Mouse (Mus musculus) neural tube, embryonic 15.5 days (tissue): ENCODE results near the gene Nr1i3. TPM values are rescaled to one million over a fixed set of nuclear protein-coding genes. Genes with fewer than 3 reads are reported as not detected.

ENCODE experiments used
- ATAC-seq: fragments of 200-750 bp; cut with Nextera tagmentation; 2 replicates; pipeline ENCODE4 v1.8.0; 2017; ENCODE audit warnings: mild to moderate bottlenecking, moderate TSS enrichment, moderate library complexity; ENCODE audit not compliant: low FRiP score
- H3K27ac ChIP-seq: fragments of 300-500 bp; sonication (generic); replicated peaks from 2 replicates; pipeline ENCODE4 v1.5.1; 2015; ENCODE audit warnings: mild to moderate bottlenecking, inconsistent platforms
- H3K27me3 ChIP-seq: fragments of 300-500 bp; sonication (generic); replicated peaks from 2 replicates; pipeline ENCODE4 v1.6.1; 2015; ENCODE audit warnings: inconsistent platforms
- H3K36me3 ChIP-seq: fragments of 300-500 bp; sonication (generic); 2 replicates; pipeline ENCODE4 v1.6.1; 2015; ENCODE audit warnings: inconsistent platforms
- H3K4me1 ChIP-seq: fragments of 300-500 bp; sonication (generic); 2 replicates; pipeline ENCODE4 v1.6.1; 2015; ENCODE audit warnings: inconsistent platforms
- H3K4me2 ChIP-seq: fragments of 300-500 bp; sonication (generic); 2 replicates; pipeline ENCODE4 v1.6.1; 2015; ENCODE audit warnings: inconsistent platforms, mild to moderate bottlenecking, moderate library complexity
- H3K4me3 ChIP-seq: fragments of 300-500 bp; sonication (generic); replicated peaks from 2 replicates; pipeline ENCODE4 v1.5.1; 2015; ENCODE audit warnings: mild to moderate bottlenecking, inconsistent platforms
- H3K9ac ChIP-seq: fragments of 300-500 bp; sonication (generic); replicated peaks from 2 replicates; pipeline ENCODE4 v1.6.1; 2015; ENCODE audit warnings: mild to moderate bottlenecking, inconsistent platforms
- H3K9me3 ChIP-seq: fragments of 300-500 bp; sonication (generic); replicated peaks from 2 replicates; pipeline ENCODE4 v1.6.1; 2016; ENCODE audit warnings: inconsistent platforms
- WGBS: fragments of 180-500 bp; shearing (Covaris S2); methylation state at CpG from one replicate; pipeline ENCODE4 v1.1.7; 2015; ENCODE audit warnings: mixed read lengths; 5-methylcytosine and 5-hydroxymethylcytosine counted together
- polyA plus RNA-seq: library from polyadenylated mRNA; unstranded; fragments of >200 nt; fragmentation: Nextera tagmentation; extraction: Ambion mirVana; gene quantifications from 2 replicates; pipeline ENCODE4 v1.2.1, GENCODE M21; 2015

Gene Nr1i3
- polyA plus RNA-seq, 1 experiment from 2014 or later, result 0.38 TPM

DNA sequence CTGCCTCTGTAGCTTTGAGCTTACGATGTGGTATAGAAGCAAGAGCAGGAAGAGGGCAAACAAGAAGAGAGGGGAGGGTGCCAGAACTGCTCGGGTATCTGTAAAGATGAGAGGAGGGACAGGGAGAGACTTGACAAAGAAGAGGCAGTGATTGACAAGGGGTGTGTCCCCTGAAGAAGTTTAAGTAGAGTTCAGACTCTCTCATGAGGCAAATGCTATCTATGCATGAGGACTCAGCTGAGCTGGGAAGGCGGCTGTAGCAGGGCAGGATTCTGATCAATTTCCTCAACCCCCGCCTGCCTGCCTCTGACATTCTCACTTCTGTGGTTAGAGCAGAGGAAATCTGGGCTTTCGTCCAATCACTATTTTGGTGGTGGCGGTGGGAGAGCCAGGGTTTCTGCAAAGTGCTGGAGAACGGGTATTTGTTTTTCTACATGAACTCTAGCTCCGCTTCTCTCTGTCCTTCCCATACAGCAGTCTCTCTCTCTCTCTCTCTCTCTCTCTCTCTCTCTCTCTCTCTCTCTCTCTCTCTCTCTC is 48.9 kb downstream of the Nr1i3 start:
- H3K36me3 ChIP-seq, result no peaks in the 10 kb centered on the region

DNA sequence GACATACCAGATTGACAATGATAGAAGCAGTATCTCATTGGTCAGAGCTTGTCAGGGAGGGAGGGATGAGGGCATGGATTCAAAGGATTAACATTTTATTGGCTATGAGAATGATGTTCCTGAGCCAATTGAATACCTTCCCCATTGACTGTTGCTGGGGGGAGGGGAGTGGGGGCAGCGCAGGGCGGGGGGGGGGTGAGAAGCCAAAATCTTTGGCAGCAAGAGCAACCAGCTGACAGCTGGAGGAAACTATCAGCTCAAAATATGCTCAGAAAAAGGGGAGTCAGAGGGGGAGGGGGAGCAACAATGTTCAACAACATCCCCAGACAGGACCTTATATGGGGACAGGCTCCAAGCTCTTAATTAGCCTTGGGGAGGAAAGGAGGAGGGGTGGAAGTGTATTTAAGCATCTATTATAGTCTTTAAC is 49.4 kb downstream of the Nr1i3 start:
- H3K4me2 ChIP-seq, result peak overlapping the region; percentile 61
- peaks cover 17% of the 10 kb centered on the region for H3K4me1 ChIP-seq
- H3K9me3 ChIP-seq, result no peaks in the 10 kb centered on the region
- 0 out of 2 replicates have a peak, but pooled peaks cover 2% of the 10 kb centered on the region for H3K27me3 ChIP-seq
- WGBS, result 0% methylated on average over 2 of the region's 2 CpGs
- peak overlapping the region; percentile 85 for H3K27ac ChIP-seq
- peak; percentile 94 for ATAC-seq
- no peak overlapping the region for H3K9ac ChIP-seq
- H3K36me3 ChIP-seq, result no peaks in the 10 kb centered on the region
- peak overlapping the region; percentile 32 for H3K4me3 ChIP-seq

More for the DNA sequence above, 48.9 kb downstream of the Nr1i3 start:
- 0 out of 2 replicates have a peak, but pooled peaks cover 2% of the 10 kb centered on the region for H3K27me3 ChIP-seq
- H3K4me2 ChIP-seq, result peak overlapping the region; percentile 61
- peaks cover 17% of the 10 kb centered on the region for H3K4me1 ChIP-seq
- 1% methylated on average over 8 of the region's 8 CpGs for WGBS
- peak overlapping the region; percentile 42 for H3K9ac ChIP-seq
- H3K4me3 ChIP-seq, result peak overlapping the region; percentile 32
- H3K27ac ChIP-seq, result peak overlapping the region; percentile 85
- no peaks in the 10 kb centered on the region for H3K9me3 ChIP-seq
- peak; percentile 75 for ATAC-seq

DNA sequence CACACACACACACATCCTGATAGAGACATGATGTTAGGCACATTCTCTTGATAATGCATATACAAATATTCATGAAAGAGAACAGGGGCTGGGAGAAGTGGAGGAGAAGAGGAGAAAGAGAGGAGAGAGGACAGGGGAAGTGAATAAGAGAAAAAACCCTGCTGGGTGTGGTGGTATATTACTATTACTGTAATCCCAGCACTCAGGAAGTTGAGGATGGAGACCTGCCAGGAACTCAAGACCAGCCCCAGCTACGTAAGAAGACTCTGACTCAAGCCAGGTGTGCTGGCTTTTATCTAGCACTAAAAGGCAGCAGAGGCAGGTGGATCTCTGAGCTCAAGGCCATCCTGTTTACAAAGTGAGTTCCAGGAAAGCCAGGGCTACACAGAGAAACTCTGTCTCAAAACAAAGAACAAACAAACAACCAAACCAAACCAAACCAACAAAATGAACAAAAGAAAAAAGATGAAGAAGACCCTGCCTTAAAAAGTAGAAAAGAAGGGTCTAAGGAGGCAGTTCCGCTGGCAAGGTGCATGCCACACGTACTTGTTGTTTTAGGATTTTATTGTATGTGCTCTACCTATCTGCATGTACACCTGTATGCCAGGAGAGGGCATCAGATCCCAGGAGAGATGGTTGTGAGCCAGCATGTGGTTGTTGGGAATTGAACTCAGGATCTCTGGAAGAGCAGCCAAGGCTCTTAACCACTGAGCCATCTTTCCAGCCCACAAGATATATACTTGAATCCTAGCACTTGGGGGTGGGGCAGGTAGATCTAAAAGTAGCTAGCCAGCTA is 50.1 kb downstream of the Nr1i3 start:
- Histone ChIP-seq H3K9ac (no peak overlapping the region), H3K4me1 (peaks cover 17% of the 10 kb centered on the region), H3K27ac (peak overlapping the region; percentile 85), H3K4me3 (no peak overlapping the region), H3K9me3 (no peaks in the 10 kb centered on the region), H3K36me3 (no peaks in the 10 kb centered on the region), H3K4me2 (peak overlapping the region; percentile 61), H3K27me3 (0 out of 2 replicates have a peak, but pooled peaks cover 2% of the 10 kb centered on the region)
- no peak; the same call in 1 of the 2 replicates for ATAC-seq
- 83% methylated on average over 3 of the region's 3 CpGs for WGBS

DNA sequence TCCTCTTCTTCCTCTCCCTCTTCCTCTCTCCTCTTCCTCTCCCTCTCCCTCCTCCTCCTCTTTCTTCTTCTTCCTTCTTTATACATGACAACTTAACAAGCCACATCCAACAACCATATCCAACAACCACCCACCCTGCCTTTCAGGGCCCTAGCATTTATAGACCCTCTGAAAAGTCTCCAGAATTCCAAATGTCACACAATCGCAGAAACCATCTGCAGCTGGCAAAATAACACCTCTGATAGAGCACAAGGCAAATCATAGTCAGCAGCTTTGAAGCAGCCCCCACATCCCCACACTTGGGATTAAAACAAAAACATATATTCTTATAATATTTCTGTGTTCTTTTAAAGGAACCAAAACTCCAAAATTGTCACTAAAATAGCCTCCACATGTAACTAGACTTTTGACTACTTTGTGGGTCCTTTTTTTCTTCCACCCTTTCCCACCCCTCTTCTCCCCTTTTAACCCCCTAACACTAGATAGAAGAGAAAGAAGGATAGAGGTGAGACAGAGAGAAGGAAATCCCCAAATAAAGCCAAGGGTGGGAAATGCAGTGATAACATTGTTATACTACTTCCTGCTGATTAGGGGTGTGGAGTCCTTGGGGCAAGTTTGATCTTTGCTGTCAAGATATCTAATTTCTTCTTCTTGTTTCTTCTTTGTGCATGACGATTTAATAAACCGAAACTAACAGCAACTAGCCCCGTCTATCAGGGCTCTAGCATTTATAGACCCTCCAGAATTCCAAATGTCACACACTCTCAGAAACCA is 52.4 kb downstream of the Nr1i3 start:
- Histone ChIP-seq H3K36me3 (no peaks in the 10 kb centered on the region), H3K9me3 (no peaks in the 10 kb centered on the region), H3K9ac (no peak overlapping the region), H3K4me2 (no peak overlapping the region), H3K27me3 (no peaks in the 10 kb centered on the region), H3K4me3 (no peak overlapping the region), H3K4me1 (peaks cover 30% of the 10 kb centered on the region), H3K27ac (no peak overlapping the region)
- WGBS, result 79% methylated on average over 4 of the region's 4 CpGs
- no peak for ATAC-seq

DNA sequence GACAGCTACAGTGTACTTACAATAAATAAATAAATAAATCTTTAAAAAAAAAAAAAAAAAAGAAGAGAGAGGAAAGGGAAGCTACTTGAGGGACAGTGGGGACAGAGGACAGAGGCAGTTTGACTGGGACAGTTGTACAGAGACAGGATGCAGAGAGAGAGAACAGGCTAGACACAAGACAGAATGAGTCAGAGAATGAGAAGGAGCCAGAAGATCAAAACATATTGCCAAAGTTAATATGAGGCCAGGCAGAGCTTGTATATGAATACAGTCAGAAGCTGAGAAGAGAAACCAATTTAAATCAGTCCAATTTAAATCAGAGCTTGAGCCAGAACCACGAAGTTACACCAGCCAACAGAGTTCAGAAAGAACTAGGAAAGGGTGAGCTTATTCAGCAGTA is 54.6 kb downstream of the Nr1i3 start:
- no peak overlapping the region for H3K27ac ChIP-seq
- H3K4me1 ChIP-seq, result peaks cover 31% of the 10 kb centered on the region
- no peak for ATAC-seq
- no peak overlapping the region for H3K4me3 ChIP-seq
- no peaks in the 10 kb centered on the region for H3K27me3 ChIP-seq
- H3K9me3 ChIP-seq, result no peaks in the 10 kb centered on the region
- peaks cover 15% of the 10 kb centered on the region for H3K36me3 ChIP-seq
- no peak overlapping the region for H3K9ac ChIP-seq
- H3K4me2 ChIP-seq, result no peak overlapping the region
- WGBS, result 76% methylated on average over 1 of the region's 1 CpGs

DNA sequence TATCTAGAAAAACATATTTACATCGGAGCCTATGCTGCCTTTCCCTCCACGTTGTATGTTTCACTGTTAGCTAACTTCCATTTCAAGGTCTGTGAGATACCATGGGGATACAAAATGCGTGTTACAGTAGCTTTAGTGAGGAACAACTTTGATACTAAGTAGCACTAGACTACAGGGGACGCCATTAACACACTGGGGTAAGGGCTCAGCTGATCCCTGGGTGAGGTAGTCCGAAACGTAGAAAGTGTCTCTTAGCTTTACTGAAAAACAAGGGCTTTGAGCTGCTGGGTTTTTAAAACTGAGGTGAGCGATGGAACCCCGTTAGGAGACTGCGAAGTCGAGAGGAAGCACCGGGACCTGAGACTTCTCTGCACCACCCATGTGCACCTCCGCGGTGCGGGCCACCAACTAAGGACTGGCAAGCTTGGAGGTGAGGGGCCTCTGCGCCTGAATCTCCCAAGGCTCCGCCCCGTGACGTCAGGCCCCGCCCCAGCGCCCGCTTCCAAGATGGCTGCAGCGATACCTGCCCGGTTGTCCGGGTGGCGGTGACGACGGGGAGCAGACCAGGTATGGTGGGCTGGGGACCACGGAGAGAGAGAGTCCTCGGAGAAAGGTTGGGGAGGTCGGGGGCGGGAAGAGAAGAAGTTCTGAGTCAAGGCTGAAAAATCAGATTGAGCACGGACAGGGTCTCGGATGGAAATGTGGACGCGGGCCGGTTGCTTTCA is 56.2 kb downstream of the Nr1i3 start, which contains the start of gene B4galt3:
B4galt3 (plus strand) TSS at position 481 of the 725 bp plus-strand sequence.
- H3K4me3 ChIP-seq, result peak within 1 kb of the TSS; percentile 61
- H3K9me3 ChIP-seq, result no peaks in the 10 kb centered on the region
- WGBS, result 3% methylated on average over 36 of the region's 36 CpGs
- peaks cover 26% of the 10 kb centered on the region for H3K4me1 ChIP-seq
- ATAC-seq, result peak; percentile 95
- H3K27ac ChIP-seq, result peak within 1 kb of the TSS; percentile 73
- peaks cover 31% of the 10 kb centered on the region for H3K36me3 ChIP-seq
- no peaks in the 10 kb centered on the region for H3K27me3 ChIP-seq
- peak within 1 kb of the TSS; percentile 72 for H3K9ac ChIP-seq
- H3K4me2 ChIP-seq, result peak within 1 kb of the TSS; percentile 81

Other genes with a start within 250 kb of the Nr1i3 start
- gene Fcgr2b, start 237.4 kb upstream of the Nr1i3 start, polyA plus RNA-seq, result 1.1 and 3.2 TPM in 2 replicates
- gene Fcgr4, start 195.1 kb upstream of the Nr1i3 start, polyA plus RNA-seq, result 0.40 and 0.95 TPM in 2 replicates
- 11.5 and 11.8 TPM in 2 replicates for gene Fcgr3, start 149.0 kb upstream of the Nr1i3 start, polyA plus RNA-seq
- 4.4 and 6.3 TPM in 2 replicates for gene Cfap126, start 100.1 kb upstream of the Nr1i3 start, polyA plus RNA-seq
- gene Sdhc, start 63.4 kb upstream of the Nr1i3 start, polyA plus RNA-seq, result 311 and 314 TPM in 2 replicates
- gene Mpz, start 63.3 kb upstream of the Nr1i3 start, polyA plus RNA-seq, result 8.8 and 11.0 TPM in 2 replicates
- 34.0 and 39.1 TPM in 2 replicates for gene Pcp4l1, start 17.7 kb upstream of the Nr1i3 start, polyA plus RNA-seq
- 51.0 and 60.0 TPM in 2 replicates for gene Tomm40l, start 8.5 kb downstream of the Nr1i3 start, polyA plus RNA-seq
- gene Apoa2, start 11.1 kb downstream of the Nr1i3 start, polyA plus RNA-seq, result 11.1 and 12.9 TPM in 2 replicates
- 32.0 and 46.6 TPM in 2 replicates for gene Fcer1g, start 20.4 kb downstream of the Nr1i3 start, polyA plus RNA-seq
- 3.3 and 3.6 TPM in 2 replicates for gene Adamts4, start 36.5 kb downstream of the Nr1i3 start, polyA plus RNA-seq
- 237 and 260 TPM in 2 replicates for gene Ndufs2, start 37.4 kb downstream of the Nr1i3 start, polyA plus RNA-seq
- 90.6 and 97.6 TPM in 2 replicates for gene B4galt3, start 56.4 kb downstream of the Nr1i3 start, polyA plus RNA-seq
- gene Ppox, start 67.2 kb downstream of the Nr1i3 start, polyA plus RNA-seq, result 42.7 and 48.0 TPM in 2 replicates
- 87.4 and 91.6 TPM in 2 replicates for gene Usp21, start 74.0 kb downstream of the Nr1i3 start, polyA plus RNA-seq
- gene Ufc1, start 81.1 kb downstream of the Nr1i3 start, polyA plus RNA-seq, result 115 and 119 TPM in 2 replicates
- gene Dedd, start 115.2 kb downstream of the Nr1i3 start, polyA plus RNA-seq, result 44.1 and 49.9 TPM in 2 replicates
- gene Nit1, start 131.7 kb downstream of the Nr1i3 start, polyA plus RNA-seq, result 53.0 and 53.1 TPM in 2 replicates
- 146 and 162 TPM in 2 replicates for gene Pfdn2, start 131.7 kb downstream of the Nr1i3 start, polyA plus RNA-seq
- gene Klhdc9, start 146.8 kb downstream of the Nr1i3 start, polyA plus RNA-seq, result 4.0 and 4.1 TPM in 2 replicates
- 3.7 and 5.6 TPM in 2 replicates for gene Nectin4, start 156.1 kb downstream of the Nr1i3 start, polyA plus RNA-seq
- gene Arhgap30, start 175.0 kb downstream of the Nr1i3 start, polyA plus RNA-seq, result 0.88 and 6.0 TPM in 2 replicates
- gene Usf1, start 197.3 kb downstream of the Nr1i3 start, polyA plus RNA-seq, result 131 and 149 TPM in 2 replicates
- gene Tstd1, start 204.9 kb downstream of the Nr1i3 start, polyA plus RNA-seq, result 4.9 and 6.2 TPM in 2 replicates
- gene F11r, start 223.6 kb downstream of the Nr1i3 start, polyA plus RNA-seq, result 11.8 and 27.5 TPM in 2 replicates